Mouse (Mus musculus) megakaryocyte-erythroid progenitor cell, adult 5-6 weeks (primary cell): ENCODE measurements around the gene Gprc5c. TPM values are rescaled to one million over a fixed set of nuclear protein-coding genes. Genes with fewer than 3 reads are reported as not detected.

Experiments used
- ATAC-seq: replicated peaks from 2 replicates; pipeline ENCODE4 v1.8.0; 2016; ENCODE audit warnings: mild to moderate bottlenecking, inconsistent platforms; ENCODE audit not compliant: severe bottlenecking, poor library complexity, low FRiP score, low TSS enrichment
- total RNA-seq, 2 experiments: library from RNA; stranded (forward) in 1 of 2; stranded (reverse) in 1 of 2; fragments of 200-1000, 215-1000 nt in 1 of 2; fragments of >200 nt in 1 of 2; fragmentation: Nextera tagmentation in 1 of 2; gene quantifications; 2 replicates each; pipeline ENCODE4 v1.2.3; 2014 to 2017

Gprc5c gene
- total RNA-seq (2014; fragmentation: Nextera tagmentation) = not detected in 2 replicates
- total RNA-seq (2017) = not detected in 2 replicates

DNA sequence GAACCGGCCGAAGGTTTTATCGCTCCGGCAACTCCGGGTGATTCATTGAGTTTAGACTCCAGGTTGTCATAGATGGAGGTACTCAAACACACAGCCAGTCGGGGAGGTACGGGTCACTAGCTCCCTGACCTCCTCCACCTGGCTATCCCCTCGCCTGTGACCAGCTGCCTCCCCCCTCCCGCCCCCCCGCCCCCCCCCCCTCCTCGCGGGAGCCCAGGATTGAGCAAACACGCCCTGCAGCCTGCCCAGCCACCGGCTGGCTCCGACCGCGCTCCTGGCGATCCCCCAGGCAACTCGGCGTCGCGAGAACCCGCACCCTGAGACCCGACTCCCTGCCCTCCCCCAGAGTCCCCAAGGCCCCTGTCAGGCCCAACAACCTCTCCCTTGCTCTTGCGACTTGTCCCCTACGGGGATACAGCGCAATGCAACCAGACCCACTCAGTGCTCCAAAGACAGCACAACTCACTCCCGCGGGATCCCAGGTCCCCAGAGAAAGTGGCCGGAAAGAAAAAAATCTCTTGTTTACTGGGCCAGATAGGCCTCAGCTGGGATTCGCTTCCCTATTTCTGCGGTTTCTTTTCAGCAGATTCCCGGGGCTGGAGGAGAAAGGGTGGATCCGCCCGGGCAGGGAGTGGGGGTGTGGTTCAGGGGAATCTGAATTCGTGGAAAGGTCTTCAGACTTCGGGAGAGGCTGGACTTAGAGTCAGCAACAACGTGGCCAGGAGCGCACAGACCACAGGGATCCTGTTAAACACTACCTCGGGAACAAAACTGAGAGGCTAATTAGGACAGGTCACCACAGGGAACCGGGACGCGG, at the start of gene Gprc5c:
Gprc5c (plus strand) TSS at position 701 of the 817 bp plus-strand sequence.
- no peak for ATAC-seq

DNA sequence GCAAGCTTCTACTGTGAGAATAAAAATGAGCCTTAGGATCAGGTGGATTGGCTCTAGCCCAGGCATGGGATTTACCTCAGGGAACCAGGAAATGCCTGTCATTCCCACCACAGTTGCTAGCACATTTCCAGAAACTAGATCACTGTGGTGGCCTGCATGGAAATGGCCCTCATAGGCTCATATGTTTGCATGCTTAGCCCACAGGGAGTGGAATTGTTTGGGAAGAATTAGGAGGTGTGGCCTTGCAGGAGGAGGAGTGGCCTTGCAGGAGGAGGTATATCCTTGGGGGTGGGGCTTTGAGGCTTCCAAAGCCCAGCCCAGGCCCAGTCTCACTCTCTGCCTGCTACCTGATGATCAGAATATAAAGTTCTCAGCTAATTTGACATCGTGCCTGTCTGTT, 49.0 kb upstream of the Gprc5c start:
- ATAC-seq = no peak

DNA sequence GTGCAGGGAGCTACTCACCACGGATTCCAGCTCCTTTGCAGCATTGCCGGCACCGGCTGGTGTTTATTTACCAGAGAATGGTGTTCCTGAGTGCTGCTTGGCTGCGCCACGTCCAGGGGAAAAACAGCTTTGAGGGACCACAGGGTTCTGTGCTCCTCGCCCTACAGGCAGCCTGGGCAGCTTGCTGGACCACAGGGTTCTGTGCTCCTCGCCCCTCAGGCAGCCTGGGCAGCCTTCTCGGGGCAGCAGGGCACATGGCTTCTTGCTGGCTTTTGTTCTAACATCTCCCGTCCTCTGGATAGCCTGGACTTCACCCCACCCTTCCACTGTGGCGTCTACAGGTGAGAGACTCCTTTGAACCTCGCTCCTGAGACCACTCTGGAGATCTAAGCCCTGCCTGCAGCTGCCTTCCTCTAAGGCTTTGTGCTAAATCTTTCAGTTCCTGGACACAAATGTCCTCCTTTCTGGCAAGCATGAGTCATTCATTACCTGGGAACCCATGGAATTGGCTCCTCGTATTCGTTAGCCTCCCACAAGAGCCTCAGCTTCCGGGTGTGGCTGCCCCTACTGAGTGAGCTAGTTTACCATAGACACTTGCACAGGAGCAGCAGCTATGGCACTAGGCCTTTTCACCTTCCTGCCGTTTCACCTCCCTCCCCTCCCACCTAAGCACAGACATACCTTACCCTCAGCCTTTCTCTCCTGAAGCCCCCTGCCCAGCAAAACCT, 48.2 kb upstream of the Gprc5c start:
- ATAC-seq = no peak

DNA sequence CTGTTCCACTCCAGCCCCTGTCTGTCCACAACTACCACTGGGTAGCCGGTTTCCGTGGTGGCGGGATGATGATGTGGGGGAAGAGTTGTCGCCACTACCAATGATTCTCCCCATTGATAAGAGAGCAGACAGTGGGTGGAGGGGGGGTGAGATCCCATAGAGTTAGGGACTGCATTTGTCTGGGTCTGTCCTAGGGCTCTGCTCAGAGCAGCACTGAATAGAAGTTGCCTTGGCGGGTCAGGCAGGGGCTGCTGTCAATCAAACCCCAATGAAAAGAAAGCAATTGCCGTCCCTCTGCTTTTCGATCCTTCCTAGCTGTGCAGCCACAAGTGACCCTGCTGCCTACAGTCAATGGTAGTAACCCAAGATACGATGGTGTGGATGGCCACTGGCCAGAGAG, 47.0 kb upstream of the Gprc5c start:
- ATAC-seq = no peak

DNA sequence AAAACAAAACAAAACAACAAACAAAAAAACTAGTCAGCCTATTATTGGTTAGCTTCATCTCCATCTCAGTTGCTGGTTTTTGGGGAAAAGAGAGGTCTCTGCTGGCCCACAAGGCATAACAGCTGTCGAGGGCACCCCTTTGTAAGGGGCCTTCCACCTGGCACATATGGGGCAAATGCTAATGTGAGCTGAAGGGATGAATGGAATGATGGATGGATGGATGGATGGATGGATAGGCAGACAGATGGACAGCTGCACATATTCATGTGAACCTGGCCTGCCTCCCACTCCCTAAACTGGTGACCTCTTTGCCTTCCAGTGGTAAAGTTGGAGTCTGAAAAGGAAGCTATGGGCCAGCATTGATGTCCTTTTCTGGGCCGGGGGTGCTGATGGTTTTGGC, 43.9 kb upstream of the Gprc5c start:
- no peak for ATAC-seq

DNA sequence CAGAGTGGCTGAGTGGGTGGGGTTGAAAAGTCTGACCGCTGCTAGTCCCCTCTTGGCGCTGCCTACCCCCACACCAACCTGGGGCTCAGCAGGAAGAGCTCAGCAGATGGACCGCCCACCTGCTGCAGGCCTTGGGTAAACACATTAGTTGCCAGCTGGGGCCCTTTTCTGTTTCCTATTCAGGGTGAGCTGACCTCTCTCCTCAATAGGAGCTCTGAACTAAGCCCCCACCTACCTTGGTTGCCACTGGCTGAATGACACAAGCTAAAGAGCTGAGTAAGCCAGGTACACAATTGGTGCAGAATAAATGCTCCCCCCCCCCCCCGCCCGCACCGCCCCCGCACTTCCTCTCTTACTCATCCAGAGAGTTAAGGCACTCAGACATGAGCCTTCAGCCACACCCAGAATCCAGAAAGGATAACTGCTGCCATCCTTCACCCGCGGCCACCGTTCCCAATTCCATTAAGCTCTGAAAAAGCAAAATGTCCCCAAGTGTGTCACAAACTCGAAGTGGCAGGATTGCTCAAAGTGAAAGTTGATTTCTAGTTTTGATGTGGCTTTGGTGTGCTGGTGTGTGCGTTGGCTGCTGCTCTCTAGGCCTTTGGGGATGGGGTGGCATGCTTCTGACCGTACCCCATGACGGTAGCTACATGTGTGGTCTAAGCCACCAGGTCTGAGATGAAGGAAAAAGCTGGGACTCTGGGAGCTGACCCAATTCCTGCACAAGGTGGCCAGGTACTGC, 43.1 kb upstream of the Gprc5c start:
- ATAC-seq = no peak

GRCm38 (mm10) chr11:114809371-114809770, 41.6 kb upstream of the Gprc5c start:
- ATAC-seq = no peak

GRCm38 (mm10) chr11:114810344-114810743, 40.6 kb upstream of the Gprc5c start:
- no peak for ATAC-seq

DNA sequence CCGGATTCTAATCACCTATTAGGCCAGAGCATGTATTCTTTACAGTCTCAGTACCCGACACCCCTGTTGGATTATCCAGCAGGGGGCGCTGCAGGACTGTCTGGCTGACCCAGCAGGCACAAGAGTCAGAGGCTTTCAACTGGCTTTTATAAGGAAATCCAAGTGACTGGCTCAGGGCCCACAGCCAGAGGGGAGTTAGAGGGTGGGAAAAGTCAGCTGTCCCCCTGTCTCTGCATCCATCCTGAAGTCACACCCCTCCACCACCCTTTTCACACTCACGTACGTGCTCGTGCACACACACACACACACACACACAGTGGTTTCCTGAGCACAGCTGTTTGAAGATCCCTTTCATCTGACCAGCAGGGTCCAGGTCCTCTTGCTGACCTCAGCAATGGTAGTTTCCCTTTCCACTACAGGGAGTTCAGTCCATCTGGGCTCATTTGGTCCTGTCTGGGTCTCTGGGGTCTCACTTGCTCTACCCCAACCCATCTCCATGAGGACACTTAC, 38.2 kb upstream of the Gprc5c start:
- peak; percentile 80 for ATAC-seq

- no peak for ATAC-seq
Observed at GRCm38 (mm10) chr11:114814873-114815592, 35.9 kb upstream of the Gprc5c start.

DNA sequence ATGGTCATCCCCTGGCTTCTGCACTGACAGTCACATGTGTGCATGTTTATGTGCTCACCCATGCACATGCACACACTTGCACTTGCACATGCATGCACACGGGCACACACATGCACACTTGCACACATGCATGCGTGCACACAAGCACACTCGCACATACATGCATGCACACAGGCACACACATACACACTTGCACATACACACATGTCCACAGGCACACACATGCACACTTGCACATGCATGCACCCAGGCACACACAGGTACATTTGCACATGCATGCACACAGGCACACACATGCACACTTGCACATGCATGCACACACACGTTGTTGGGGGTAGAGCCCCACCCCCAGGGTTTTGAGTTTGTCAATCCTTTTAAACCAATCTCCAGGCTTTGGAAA, 34.0 kb upstream of the Gprc5c start:
- no peak for ATAC-seq

- no peak for ATAC-seq
Observed at GRCm38 (mm10) chr11:114818185-114818584, 32.8 kb upstream of the Gprc5c start.

DNA sequence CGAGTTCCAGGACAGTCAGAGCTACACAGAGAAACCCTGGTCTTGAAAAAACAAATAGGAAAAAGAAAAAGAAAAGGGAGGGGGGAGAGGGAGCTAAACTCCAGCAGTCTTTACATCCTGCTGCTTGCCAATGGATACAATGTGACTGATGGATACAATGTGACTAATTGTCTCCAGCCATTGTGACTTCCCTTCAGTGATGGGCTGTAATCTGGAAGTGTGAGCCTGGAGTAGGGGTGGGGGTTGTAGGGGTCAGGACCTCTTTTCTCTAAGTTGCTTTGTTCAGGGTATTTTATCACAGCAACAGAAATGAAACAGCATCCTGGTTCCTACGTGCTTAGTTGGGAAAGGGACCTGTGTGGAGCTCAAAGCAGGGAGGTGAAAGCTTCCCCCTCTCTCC, 31.8 kb upstream of the Gprc5c start:
- ATAC-seq = no peak

- no peak for ATAC-seq
Observed at GRCm38 (mm10) chr11:114820444-114820843, 30.5 kb upstream of the Gprc5c start.

DNA sequence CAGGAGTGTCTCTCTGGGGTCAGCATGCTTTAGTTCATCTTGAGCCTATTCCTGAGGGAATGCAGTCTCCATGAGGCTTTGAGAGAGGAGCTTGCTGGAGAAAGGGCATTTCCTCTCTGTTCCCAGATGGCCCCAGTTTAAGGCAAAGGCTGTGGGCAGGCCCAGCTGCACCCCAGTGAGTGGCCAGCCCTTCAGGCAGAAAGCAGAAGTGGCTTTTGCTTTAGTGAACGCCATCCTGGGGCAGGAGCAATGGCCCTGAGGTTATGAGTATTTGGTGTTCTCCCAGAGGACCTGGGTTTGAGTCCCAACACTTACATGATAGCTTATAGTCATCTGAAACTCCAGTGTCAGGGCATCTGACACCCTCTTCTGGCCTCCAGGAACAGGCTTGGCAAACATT, 29.6 kb upstream of the Gprc5c start:
- ATAC-seq = no peak

- ATAC-seq = no peak
Observed at GRCm38 (mm10) chr11:114822727-114823126, 28.2 kb upstream of the Gprc5c start.

DNA sequence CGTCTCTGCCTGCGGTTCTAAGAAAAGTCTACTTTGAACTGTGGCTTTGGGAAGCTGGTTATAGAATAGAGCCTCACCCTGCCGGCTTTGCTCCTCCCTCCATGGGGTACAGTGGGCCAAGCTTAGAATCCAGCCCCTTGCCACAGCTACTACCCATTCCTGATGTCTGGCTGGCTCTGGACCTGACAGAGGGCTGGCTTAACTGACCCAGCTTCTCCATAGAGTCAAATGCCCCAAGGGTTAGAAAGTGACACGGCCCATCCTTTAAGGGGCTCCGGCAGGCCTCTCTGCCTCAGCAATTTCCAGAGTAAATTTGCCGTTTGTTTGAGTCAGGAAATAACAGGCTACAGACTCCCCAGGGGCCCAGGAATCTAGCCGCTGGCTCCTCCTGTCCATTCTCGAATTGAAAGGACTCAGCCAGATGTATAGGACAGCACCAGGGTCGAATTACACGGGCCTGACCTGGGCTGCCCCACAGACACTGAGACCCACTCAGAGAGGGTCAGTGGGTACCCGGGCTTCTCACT, 27.7 kb upstream of the Gprc5c start:
- ATAC-seq = no peak

GRCm38 (mm10) chr11:114826686-114827085, 24.3 kb upstream of the Gprc5c start:
- ATAC-seq = peak; percentile 72
